Mouse (Mus musculus) liver, adult 2 months (tissue): Measurements from ENCODE around the gene Bptf. TPM values are rescaled to one million over a fixed set of nuclear protein-coding genes. Genes with fewer than 3 reads are reported as not detected.

Source experiments
- DNase-seq: peaks from one replicate; pipeline ENCODE4 v3.0.0-alpha.2; 2011; ENCODE audit warnings: low read depth, low spot score; ENCODE audit errors: extremely low read depth
- H3K27ac ChIP-seq: fragments of 200-500 bp; replicated peaks from 2 replicates; pipeline ENCODE4 v1.5.1; 2012; ENCODE audit warnings: low read depth, mild to moderate bottlenecking, control low read depth, inconsistent platforms, low read length; ENCODE audit not compliant: insufficient read depth
- H3K27me3 ChIP-seq: fragments of 200-500 bp; 2 replicates; pipeline ENCODE4 v1.6.1; 2012; ENCODE audit warnings: mild to moderate bottlenecking, moderate library complexity, low read length, inconsistent platforms; ENCODE audit not compliant: control insufficient read depth, insufficient read depth
- H3K36me3 ChIP-seq: fragments of 200-500 bp; 2 replicates; pipeline ENCODE4 v1.6.1; 2012; ENCODE audit warnings: low read length, inconsistent platforms; ENCODE audit not compliant: control insufficient read depth, insufficient read depth
- H3K4me1 ChIP-seq: fragments of 200-500 bp; 2 replicates; pipeline ENCODE4 v1.6.1; 2011; ENCODE audit warnings: low read length; ENCODE audit not compliant: control insufficient read depth, insufficient read depth
- H3K4me3 ChIP-seq: fragments of 200-500 bp; 2 replicates; pipeline ENCODE4 v1.5.1; 2011; ENCODE audit warnings: low read depth, mild to moderate bottlenecking, control low read depth, low read length, moderate library complexity; ENCODE audit not compliant: insufficient read depth
- H3K79me2 ChIP-seq: fragments of 200-500 bp; 2 replicates; pipeline ENCODE4 v1.6.1; 2012; ENCODE audit warnings: inconsistent platforms, mild to moderate bottlenecking, low read length, moderate library complexity; ENCODE audit not compliant: control insufficient read depth, insufficient read depth
- H3K9ac ChIP-seq: fragments of 200-500 bp; 2 replicates; pipeline ENCODE4 v1.6.1; 2012; ENCODE audit warnings: low read depth, mild to moderate bottlenecking, control low read depth, inconsistent platforms, low read length
- CTCF ChIP-seq: fragments of 200-500 bp; IDR thresholded peaks from 2 replicates; pipeline ENCODE4 v1.5.1; 2011; ENCODE audit warnings: low read depth, low read length, control low read depth
- POLR2A ChIP-seq: fragments of 200-500 bp; IDR thresholded peaks from 2 replicates; pipeline ENCODE4 v1.6.1; 2011; ENCODE audit warnings: low read length, control low read depth; ENCODE audit not compliant: insufficient read depth; ENCODE audit errors: extremely low read depth
- WGBS: fragments of 180-500 bp; shearing (Covaris S2); methylation state at CpG from one replicate; pipeline ENCODE4 v1.1.7; 2018; 5-methylcytosine and 5-hydroxymethylcytosine counted together
- polyA plus RNA-seq: library from polyadenylated mRNA; depleted of rRNA; stranded (reverse); fragments of >200 nt; gene quantifications from 2 replicates; pipeline ENCODE4 v1.2.3, GENCODE M21; 2012
- total RNA-seq: library from RNA; depleted of rRNA; stranded (reverse); fragments of >200 nt; gene quantifications from 2 replicates; pipeline ENCODE4 v1.2.3, GENCODE M21; 2014

The Bptf gene
- total and polyA plus RNA-seq, 2 experiments, result 7.6 to 15.0 TPM

DNA sequence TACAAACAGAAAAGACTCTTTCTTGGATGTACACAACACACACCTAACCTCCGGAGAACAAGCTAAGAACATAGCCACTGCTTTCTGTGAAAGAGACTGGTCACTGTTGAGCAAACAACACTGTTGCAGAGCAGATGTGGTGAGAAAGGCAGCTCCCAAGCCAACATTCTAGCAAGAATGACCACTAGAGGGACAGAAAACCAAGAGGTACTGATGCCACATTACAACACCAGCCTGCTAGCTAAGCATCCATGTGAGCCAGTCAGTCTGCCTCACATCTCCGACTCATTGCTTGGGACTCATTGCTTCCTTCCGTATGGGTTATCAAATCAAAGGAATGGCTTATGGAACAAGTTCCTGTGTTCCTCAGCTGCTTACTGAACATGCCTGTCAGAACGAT, 18.8 kb downstream of the Bptf start:
- WGBS, result 29% methylated on average over 4 of the region's 4 CpGs
- no peak overlapping the region for H3K4me3 ChIP-seq
- peaks cover 26% of the 10 kb centered on the region for H3K79me2 ChIP-seq
- DNase-seq, result peak; percentile 84
- no peak overlapping the region for H3K9ac ChIP-seq
- H3K4me1 ChIP-seq, result peaks cover 6% of the 10 kb centered on the region
- peaks cover 3% of the 10 kb centered on the region; the same call in 1 of the 2 replicates for H3K36me3 ChIP-seq
- TF ChIP-seq POLR2A, result no peak
- peak; percentile 55 for TF ChIP-seq CTCF
- H3K27me3 ChIP-seq, result no peaks in the 10 kb centered on the region
- H3K27ac ChIP-seq, result no peak overlapping the region

DNA sequence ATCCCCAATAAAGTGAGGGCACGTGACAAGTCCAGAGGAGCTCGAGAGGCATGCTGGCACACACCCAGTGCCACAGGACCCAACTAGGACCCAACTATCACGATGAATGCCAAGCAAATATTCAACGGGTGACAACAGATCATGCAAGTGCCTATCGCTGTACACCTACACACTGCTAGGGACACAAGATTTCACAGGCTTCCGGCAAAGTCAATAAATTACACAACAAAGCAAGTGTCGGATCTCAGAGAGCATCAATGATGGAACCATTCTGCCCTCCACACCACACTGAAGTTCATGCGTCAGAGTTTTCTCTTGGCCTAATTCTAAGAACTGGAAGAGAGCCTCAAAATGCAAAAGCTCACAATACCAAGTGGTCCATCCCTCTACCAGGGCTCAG, 22.3 kb downstream of the Bptf start:
- Histone ChIP-seq H3K9ac (no peak overlapping the region), H3K4me3 (no peak overlapping the region), H3K79me2 (peaks cover 32% of the 10 kb centered on the region; the same call in 1 of the 2 replicates), H3K4me1 (peaks cover 6% of the 10 kb centered on the region), H3K27me3 (no peaks in the 10 kb centered on the region), H3K27ac (no peak overlapping the region), H3K36me3 (peaks cover 3% of the 10 kb centered on the region; the same call in 1 of the 2 replicates)
- 24% methylated on average over 8 of the region's 8 CpGs for WGBS
- TF ChIP-seq POLR2A (no peak), CTCF (no peak)
- peak; percentile 81 for DNase-seq

DNA sequence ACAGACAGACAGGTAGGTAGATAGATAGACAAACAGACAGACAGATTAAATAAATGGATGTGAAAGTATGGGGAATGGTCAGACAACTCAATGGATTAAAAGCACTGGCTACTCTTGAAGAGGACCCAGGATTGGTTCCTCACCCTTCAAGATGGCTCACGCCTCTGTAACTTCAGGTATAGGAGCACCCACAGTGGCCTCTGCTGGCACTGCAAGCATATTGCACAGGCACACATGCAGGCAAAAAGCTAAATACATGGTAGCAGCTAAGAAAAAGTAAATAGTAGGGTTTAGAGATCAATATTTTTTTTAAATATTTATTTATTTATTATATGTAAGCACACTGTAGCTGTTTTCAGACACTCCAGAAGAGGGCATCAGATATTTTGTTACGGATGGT, 23.0 kb downstream of the Bptf start:
- peaks cover 3% of the 10 kb centered on the region; the same call in 1 of the 2 replicates for H3K36me3 ChIP-seq
- peaks cover 34% of the 10 kb centered on the region; the same call in 1 of the 2 replicates for H3K79me2 ChIP-seq
- WGBS, result 77% methylated on average over 2 of the region's 2 CpGs
- DNase-seq, result peak; percentile 27
- peaks cover 6% of the 10 kb centered on the region for H3K4me1 ChIP-seq
- no peaks in the 10 kb centered on the region for H3K27me3 ChIP-seq
- no peak overlapping the region for H3K9ac ChIP-seq
- H3K27ac ChIP-seq, result no peak overlapping the region
- H3K4me3 ChIP-seq, result no peak overlapping the region
- TF ChIP-seq POLR2A (no peak), CTCF (peak; percentile 59)

DNA sequence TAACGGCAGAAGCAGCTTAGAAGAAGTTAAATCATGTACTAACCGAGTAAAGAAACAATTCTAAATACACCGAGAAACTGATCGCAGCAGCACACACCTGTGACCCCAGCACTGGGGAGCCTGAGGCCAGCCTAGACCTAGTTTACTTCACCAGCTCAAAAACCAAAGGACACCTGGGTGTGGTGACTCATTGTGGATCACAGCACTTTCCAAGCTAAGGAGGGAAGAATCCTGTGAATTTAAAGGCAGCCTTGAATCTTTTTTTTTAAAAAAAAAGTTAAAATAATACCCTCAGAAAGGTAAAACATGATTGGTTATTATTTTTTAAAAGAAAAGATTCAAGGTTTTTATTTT, 24.2 kb downstream of the Bptf start:
- no peak for TF ChIP-seq POLR2A
- TF ChIP-seq CTCF, result no peak
- peaks cover 8% of the 10 kb centered on the region for H3K4me1 ChIP-seq
- peaks cover 3% of the 10 kb centered on the region; the same call in 1 of the 2 replicates for H3K36me3 ChIP-seq
- H3K79me2 ChIP-seq, result peaks cover 40% of the 10 kb centered on the region; the same call in 1 of the 2 replicates
- H3K27me3 ChIP-seq, result no peaks in the 10 kb centered on the region
- H3K27ac ChIP-seq, result no peak overlapping the region
- no peak overlapping the region for H3K9ac ChIP-seq
- H3K4me3 ChIP-seq, result no peak overlapping the region
- DNase-seq, result no peak
- 86% methylated on average over 4 of the region's 4 CpGs for WGBS

DNA sequence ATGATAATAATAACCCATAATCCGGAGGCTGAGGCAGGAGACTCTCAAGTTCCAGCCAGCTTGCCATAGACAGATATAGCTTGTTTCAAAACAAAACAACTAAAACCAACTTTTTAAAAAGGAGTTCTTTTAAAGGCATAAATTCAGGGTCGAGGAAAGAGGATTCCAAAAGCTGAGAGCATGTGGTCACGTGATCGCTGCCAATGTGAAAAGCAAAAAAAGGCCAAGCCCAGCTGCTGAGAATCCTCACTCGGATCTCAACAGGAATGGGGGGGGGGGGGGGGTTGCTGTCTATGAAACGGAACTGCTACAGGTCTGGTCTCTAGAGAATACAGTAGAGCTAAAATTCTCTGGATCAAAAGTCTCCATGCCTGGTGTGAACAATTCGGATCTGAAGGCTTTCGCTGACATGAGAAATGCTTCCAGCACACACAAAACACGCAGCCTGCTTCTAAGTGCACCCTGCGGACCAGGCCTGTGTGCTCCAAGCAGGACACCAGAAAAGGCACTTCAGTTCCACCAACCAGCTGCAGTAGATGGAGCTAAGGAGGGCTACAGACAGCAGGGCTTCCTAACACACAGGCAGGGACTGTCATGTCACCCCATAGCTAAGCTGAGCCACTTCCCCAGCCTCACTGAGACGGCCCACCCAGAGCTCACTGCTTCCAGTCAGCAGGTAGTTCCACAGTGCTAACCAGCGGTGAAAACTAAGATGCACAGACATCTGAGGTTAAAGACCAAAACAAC, 24.8 kb downstream of the Bptf start:
- Histone ChIP-seq H3K36me3 (peaks cover 3% of the 10 kb centered on the region; the same call in 1 of the 2 replicates), H3K27me3 (no peaks in the 10 kb centered on the region), H3K79me2 (peaks cover 45% of the 10 kb centered on the region; the same call in 1 of the 2 replicates), H3K9ac (no peak overlapping the region), H3K27ac (no peak overlapping the region), H3K4me1 (peaks cover 8% of the 10 kb centered on the region), H3K4me3 (no peak overlapping the region)
- WGBS, result 85% methylated on average over 12 of the region's 12 CpGs
- TF ChIP-seq CTCF (no peak), POLR2A (no peak)
- DNase-seq, result no peak

DNA sequence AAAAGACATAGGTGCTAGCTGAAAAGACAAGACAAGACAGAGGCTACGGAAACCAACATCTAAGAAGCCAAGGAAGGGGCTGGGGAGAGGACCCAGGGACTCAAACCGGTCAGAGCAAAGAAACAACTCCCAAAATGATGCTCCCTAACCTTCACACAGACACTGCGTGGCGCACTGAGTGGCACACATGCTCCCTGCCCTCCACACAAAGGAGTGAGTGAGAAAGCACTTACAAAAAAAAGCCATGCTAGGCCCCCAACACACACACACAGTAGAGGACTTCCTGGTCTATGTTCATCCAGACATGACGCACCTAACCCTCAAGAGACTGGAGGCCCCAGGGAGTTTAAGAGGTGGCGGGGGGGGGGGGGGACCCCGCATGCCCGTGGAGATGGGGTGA, 25.5 kb downstream of the Bptf start:
- DNase-seq, result no peak

More for the DNA sequence above, 25.5 kb downstream of the Bptf start:
- H3K27ac ChIP-seq, result no peak overlapping the region
- H3K4me3 ChIP-seq, result no peak overlapping the region
- peaks cover 8% of the 10 kb centered on the region for H3K4me1 ChIP-seq
- no peaks in the 10 kb centered on the region for H3K27me3 ChIP-seq
- peaks cover 5% of the 10 kb centered on the region; the same call in 1 of the 2 replicates for H3K36me3 ChIP-seq
- H3K79me2 ChIP-seq, result peaks cover 47% of the 10 kb centered on the region; the same call in 1 of the 2 replicates
- WGBS, result 91% methylated on average over 8 of the region's 8 CpGs
- TF ChIP-seq CTCF, result no peak
- H3K9ac ChIP-seq, result no peak overlapping the region
